Mouse (Mus musculus): ENCODE data around the gene Sh3bgrl. TPM values are rescaled to one million over a fixed set of nuclear protein-coding genes. Genes with fewer than 3 reads are reported as not detected.

Gene Sh3bgrl
- 145 TPM for polyA plus RNA-seq (2015; fragmentation: Illumina TruSeq; extraction: RNeasy Lipid Tissue Mini Kit (QIAGEN cat#74804); ENCODE audit: insufficient read depth, low replicate concordance)

DNA sequence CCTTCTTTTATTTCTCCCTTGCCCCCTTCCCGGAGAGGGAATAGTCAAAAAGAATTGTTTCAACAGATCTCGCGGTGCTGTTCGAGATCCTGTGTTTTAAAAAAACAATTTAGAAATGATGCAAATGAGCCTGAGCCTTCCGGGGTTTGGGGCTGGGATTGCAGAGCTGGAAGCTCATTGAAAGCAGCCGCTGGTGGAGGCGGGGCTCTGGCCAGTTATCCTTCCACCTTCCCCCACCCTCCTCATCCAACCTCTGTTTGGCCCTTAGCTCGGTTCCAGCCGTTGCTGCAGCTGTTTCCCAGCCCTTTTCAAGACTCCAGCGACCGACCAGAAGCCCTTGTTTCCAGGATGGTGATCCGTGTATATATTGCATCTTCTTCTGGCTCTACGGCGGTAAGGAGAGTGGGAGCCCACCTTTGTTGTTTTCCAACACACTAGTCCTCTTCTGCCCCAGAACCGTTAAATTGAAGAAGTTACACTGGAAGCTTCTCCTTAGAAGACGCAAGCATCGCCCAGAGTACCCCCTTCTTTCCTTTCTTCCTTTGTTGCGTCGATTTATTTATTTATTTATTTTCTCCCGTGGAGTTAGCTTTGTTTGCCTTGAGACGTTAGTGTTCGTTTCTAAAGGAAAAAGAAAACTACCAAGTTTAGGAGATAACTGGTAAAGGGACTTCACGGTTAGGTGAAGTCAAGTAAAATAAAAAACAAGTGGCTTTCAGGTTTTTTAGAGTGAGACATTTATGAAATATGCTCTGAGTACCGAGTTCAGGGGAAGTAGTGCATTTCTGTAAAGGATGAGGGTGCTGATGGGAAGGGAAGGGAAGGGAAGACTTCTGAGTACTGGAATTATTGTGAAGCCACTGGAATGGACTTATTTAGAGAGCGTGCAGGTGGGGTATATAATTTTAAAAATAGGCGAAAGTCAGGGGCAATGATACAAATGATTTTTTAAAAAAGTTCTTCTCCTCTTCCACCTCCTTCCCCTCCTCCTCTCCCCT, at the start of gene Sh3bgrl:
Gene Sh3bgrl (plus strand): TSS at position 121 of the 998 bp plus-strand sequence.

GRCm38 (mm10) chrX:109196468-109196867, 101.3 kb downstream of the Sh3bgrl start, which contains the start of gene Gm6377:
Gene Gm6377, plus strand, starts transcription at chrX:109196756.

Other genes starting within 250 kb of the Sh3bgrl start
- 45.2 TPM for gene Hmgn5, start 82.0 kb upstream of the Sh3bgrl start, polyA plus RNA-seq (2015; fragmentation: Illumina TruSeq; extraction: RNeasy Lipid Tissue Mini Kit (QIAGEN cat#74804); ENCODE audit: insufficient read depth, low replicate concordance)
- 35.7 TPM for gene Gm6377, start 101.4 kb downstream of the Sh3bgrl start, polyA plus RNA-seq (2015; fragmentation: Illumina TruSeq; extraction: RNeasy Lipid Tissue Mini Kit (QIAGEN cat#74804); ENCODE audit: insufficient read depth, low replicate concordance)